Mouse (Mus musculus) T-helper 17 cell (primary cell): ENCODE measurements around the gene Hnrnpll.
"Not testable (repeated sequence)": the region's sequence is repeated elsewhere in the genome, so short reads cannot be mapped to it uniquely, and the experiment has no call there.

Experiments
- in situ Hi-C, 2 experiments: fragments of 300-600 bp; cut with MboI, MseI; formaldehyde crosslinking; loops; 1 replicate in 1 of 2; 2 replicates in 1 of 2; pipeline ENCODE4 v1.15.1; 2025; ENCODE audit warnings: high pct_unique_total_duplicates in 2 of 2

Gene Hnrnpll

GRCm38 (mm10) chr17:80003851-80004250 is 58.3 kb downstream of the Hnrnpll start:
- in situ Hi-C loops = not testable (repeated sequence)

GRCm38 (mm10) chr17:80002385-80002852 is 59.7 kb downstream of the Hnrnpll start:
- in situ Hi-C loops = no loop called here

GRCm38 (mm10) chr17:79999631-80000030 is 62.5 kb downstream of the Hnrnpll start:
- in situ Hi-C loops = no loop called here

GRCm38 (mm10) chr17:79998986-79999385 is 63.1 kb downstream of the Hnrnpll start:
- in situ Hi-C loops = no loop called here

GRCm38 (mm10) chr17:79995091-79995691 is 66.9 kb downstream of the Hnrnpll start:
- in situ Hi-C loops = no loop called here

GRCm38 (mm10) chr17:79992114-79992513 is 70.0 kb downstream of the Hnrnpll start:
- in situ Hi-C loops = no loop called here

GRCm38 (mm10) chr17:79991166-79991958 is 70.8 kb downstream of the Hnrnpll start:
- in situ Hi-C loops = no loop called here

GRCm38 (mm10) chr17:79990161-79990560 is 72.0 kb downstream of the Hnrnpll start:
- in situ Hi-C loops = no loop called here

GRCm38 (mm10) chr17:79984450-79984849 is 77.7 kb downstream of the Hnrnpll start:
- in situ Hi-C loops = no loop called here

- in situ Hi-C loops = no loop called here
Measured at GRCm38 (mm10) chr17:79982955-79983529, 79.1 kb downstream of the Hnrnpll start.

GRCm38 (mm10) chr17:79982548-79982947 is 79.6 kb downstream of the Hnrnpll start:
- in situ Hi-C loops = no loop called here

GRCm38 (mm10) chr17:79981758-79982481 is 80.2 kb downstream of the Hnrnpll start:
- in situ Hi-C loops = no loop called here

GRCm38 (mm10) chr17:79981348-79981747 is 80.8 kb downstream of the Hnrnpll start:
- in situ Hi-C loops = no loop called here

- in situ Hi-C loops = no loop called here
Measured at GRCm38 (mm10) chr17:79980421-79981120, 81.6 kb downstream of the Hnrnpll start.
